Mouse (Mus musculus) cerebral cortex, adult 2 months (tissue): ENCODE results near the gene Clasrp.

Experiments used
- WGBS: fragments of 180-500 bp; shearing (Covaris S2); methylation state at CpG from one replicate; pipeline ENCODE4 v1.1.7; 2018; 5-methylcytosine and 5-hydroxymethylcytosine counted together

Clasrp gene

DNA sequence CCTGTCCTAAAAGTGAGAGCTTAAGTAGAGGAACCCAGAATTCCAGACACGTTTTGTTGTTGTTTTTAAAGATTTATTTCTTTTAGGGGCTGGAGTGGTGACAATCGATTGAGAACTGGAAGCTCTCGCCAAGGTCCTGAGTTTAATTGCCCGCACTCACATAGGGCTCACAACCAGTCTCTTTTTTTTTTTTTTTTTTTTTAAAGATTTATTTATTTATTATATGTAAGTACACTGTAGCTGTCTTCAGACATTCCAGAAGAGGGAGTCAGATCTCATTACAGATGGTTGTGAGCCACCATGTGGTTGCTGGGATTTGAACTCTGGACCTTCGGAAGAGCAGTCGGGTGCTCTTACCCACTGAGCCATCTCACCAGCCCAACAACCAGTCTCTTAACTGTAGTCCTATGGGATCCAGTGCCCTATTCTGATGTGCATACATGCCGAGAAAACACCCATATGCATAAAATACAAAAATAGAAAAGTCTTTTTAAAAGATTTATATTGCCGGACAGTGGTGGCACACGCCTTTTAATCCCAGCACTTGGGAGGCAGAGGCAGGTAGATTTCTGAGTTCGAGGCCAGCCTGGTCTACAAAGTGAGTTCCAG is 424 bp upstream of the Clasrp start:
- WGBS = 48% methylated on average over 10 of the region's 10 CpGs

DNA sequence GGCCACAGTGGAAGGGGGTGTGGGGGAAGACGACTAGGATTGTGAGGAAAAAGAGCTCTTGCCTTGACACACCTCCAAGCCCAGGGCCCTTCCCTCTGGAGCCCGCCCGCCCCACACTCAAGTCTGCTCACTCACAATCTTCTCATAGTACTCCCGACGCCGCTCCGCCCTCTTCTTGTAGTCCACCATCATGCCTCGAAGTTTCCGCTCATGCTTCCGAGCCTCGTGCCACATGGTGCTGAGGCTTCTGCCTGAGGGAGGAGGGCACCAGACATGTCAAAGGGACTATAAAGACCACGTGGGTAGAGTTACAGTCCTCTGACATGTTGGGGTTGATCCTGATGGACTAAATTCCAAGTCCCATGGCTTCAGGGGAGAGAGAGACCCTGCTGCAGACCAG is 1.2 kb downstream of the Clasrp start:
- 75% methylated on average over 12 of the region's 12 CpGs for WGBS

DNA sequence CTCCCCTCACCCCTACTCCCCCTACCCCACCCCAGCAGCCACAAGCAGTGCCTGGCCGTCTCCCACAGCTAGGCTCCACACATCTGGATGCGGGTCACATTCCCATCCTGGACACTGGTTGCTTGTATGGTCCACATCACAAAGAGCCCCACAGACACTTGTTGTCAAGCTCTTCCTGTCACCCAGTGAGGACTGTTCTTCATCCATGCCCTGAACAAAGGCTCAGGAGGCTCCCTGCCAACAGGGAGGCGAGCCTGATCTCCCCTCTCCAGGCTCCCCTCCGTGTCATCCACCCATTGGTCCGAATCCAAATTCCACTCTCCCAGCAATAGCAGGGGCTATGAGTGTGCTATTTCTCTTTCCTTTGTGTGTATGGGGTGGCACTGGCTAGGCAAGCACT is 3.7 kb downstream of the Clasrp start:
- 38% methylated on average over 5 of the region's 5 CpGs for WGBS

DNA sequence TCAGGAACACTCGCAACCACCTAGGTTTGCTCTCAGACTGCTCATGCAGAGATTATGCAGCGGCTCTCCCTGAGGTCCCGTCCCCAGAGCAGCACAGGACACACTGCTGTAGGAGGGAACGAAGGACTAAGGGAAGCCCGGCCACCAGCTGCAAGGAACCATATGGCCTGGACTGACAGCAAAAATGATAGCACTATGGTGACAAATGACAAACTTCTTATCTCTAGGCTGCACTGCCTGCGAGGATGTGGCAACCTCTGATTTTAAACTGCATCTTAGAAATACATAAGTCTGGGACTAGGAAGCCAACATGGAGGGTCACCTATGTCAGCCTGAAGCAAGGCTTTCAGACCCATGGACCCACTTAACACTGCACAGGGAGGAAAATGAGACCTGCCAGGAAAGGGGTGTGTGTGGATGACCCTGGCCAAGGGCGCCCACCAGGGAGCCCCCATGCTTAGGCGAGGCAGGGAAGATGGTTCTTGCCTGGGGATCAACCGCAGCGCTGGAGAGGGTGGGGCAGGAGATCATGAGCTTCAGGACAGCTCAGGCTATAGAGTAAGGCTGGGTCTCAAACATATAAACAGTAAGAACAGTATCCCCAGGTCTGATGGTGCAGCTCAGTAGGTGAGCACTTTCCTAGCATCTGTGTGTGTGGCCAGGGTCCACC is 11.1 kb downstream of the Clasrp start:
- 80% methylated on average over 10 of the region's 10 CpGs for WGBS

DNA sequence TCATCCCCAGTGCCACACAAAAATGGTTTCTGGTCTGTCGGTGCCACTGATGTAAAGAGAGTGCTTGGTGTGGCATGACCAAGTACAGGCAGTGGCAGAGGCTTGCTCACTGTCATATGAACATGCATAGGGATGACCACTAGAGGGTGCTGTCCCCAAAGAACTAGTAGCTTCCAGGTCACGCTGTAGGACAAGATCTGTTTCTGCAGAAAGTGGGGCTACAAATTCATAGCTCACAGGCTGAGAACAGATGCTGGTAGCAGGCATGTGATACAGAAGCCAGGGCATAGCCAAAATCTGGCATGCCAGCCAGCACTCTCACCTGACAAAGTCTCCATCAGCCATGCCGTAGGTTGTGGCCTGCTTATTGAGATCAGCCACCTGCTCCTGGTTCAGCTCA is 14.4 kb downstream of the Clasrp start:
- 29% methylated on average over 3 of the region's 3 CpGs for WGBS

DNA sequence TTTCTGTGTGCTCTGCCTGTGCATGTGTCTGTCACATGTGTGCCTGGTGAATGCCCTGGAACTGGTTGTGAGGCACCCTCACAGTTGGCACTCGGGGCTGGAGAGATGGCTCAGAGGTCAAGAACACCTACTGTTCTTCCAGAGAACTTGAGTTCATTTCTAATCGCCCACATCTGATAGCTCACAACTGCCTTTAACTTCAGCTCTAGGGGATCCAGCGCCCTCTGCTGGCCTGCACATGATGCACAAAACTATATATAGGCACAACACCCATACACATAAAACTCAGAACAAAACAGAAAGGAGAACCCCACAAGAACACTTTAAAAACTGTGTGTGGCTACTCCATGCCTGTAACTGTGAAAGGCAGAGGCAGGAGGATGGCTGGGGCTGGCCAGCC is 15.1 kb downstream of the Clasrp start:
- WGBS = 33% methylated on average over 3 of the region's 3 CpGs

DNA sequence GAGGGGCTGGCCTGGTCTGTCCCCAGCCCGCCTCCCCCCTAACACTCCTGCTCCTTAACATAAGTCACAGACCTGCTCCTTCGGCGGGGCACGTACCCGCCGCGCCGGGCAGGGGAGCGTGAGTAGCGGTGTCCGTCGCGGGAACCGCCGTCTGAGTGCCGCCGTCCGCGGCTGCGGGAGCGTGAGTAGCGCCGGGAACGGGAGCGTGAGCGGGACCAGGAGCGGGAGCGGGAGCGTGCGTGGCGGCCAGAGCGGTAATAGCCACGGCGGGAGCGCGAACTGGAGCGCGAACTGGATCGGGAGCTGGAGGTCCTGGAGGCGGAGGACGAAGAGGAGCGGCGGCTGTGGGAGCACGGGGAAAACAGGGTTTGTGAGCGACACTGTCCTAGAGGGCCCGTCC is 18.0 kb downstream of the Clasrp start:
- 84% methylated on average over 46 of the region's 46 CpGs for WGBS

DNA sequence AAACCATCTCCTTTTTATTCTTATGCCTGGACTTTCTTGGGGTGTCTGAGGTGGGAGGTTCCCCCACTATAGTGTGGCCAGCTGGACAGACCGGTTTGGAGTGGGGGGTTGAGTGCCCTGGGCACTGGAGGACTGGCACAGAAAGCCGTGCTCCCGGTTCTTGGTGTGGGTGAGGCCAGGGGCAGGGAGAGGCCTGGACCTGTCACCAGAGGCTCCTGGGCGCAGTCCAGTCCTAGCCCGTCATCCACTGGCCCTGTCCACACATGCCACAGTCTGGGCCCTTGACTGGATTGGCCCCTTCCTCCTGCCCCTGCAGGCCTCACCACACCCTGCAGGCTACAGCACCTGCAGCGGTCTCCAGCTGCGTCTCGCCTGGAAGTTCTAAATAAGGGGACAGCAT is 23.7 kb downstream of the Clasrp start:
- 75% methylated on average over 8 of the region's 8 CpGs for WGBS

DNA sequence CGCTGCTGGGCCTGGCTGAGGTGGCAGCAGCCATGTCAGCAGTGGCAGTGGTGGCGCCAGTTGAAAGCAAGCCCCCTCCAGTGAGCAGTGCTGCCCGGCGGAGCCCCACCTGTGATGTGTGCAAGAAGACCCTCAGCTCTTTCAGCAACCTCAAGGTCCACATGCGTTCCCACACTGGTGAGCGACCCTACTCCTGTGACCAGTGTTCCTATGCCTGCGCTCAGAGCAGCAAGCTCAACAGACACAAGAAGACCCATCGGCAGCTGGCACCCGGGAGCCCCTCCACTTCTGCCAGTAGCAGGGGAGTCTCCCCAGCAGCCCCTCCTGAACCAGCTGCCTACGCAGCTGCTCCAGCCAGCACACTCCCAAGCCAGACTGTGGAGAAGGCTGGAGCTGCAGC is 24.5 kb downstream of the Clasrp start:
- 87% methylated on average over 10 of the region's 10 CpGs for WGBS

DNA sequence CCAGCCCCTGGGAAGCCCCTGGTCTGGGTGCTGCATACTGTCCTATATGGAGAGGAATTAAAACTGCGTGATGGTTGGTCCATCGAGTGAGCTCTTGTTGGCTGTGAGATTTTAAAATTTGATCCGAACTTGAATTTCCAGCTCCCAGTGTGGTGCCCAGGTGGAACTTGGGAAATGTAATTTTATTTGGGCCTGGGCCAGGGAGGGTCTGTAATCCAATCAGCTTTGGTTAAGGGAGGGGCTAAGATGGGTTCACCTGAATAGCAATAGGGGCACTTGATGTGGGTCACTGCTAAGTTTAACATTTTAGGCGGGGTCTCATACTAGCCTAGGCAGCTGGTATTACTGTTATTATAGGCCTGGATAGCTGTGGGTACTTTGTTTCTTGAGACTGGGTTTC is 25.9 kb downstream of the Clasrp start:
- 69% methylated on average over 4 of the region's 4 CpGs for WGBS

DNA sequence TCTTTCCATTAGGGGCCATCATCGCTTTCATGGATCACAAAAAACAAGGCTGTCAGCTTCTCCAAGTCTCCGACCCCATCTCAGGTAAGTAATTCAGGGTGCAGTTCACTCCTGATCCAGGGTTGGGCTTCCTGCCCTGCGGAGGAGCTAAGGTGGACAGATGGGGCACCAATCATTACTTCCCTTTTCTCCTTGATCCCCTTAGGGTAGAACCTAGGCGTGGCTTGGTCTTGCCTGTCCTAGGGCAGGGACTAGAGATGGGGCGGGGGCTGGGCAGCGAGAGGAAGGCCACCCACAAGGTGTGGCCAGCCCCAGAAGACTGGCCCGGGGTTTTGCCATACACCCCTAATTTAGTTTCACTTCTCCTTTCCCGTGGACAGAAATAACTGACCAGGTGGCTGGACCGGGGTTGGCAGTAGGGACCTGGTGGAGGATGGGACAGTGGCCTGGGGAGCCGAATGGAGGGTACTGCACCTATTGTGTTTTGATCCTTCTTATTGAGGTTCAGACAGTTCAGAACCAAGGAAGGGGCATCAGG is 26.3 kb downstream of the Clasrp start:
- 28% methylated on average over 10 of the region's 10 CpGs for WGBS

DNA sequence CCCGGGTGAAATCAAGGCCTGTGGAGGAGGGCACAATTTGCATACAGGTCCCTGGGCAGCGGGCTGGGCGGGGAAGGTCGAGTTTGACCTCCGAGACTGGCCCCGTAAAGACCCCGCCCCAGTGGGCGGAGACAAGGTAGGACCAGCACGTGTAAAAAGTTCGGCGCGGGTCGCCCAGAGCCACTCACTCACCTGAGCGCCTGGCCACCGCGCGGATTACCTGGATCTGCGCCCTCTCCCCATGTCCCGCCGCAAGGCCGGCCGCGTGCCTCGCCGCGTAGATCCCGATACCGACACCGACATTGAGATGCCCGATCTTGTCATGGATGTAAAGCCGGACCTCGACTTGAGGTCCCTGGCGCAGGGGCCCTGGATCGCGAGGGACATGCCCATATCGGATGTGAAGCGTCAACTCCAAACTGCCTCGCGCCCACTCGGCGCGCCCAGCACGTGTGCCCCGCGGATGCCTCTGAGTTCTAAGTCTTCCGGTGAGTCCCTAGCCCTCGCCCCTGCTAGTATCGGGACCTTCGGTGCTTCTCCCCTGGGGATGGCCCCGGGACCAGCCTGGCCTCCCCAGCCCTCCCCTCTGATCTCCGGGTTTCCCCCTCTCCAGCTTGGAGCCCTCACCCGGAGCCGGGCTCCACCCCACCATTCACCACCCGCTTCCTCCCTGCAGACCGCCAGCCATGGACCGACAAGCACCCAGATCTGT is 27.0 kb downstream of the Clasrp start, which contains the start of the genes Zfp296 and Gemin7:
Gene Zfp296, plus strand, starts transcription at position 147 of the 712 bp plus-strand sequence.
Gene Gemin7, minus strand, starts transcription at position 455 of the 712 bp plus-strand sequence.
- WGBS = 2% methylated on average over 55 of the region's 56 CpGs

DNA sequence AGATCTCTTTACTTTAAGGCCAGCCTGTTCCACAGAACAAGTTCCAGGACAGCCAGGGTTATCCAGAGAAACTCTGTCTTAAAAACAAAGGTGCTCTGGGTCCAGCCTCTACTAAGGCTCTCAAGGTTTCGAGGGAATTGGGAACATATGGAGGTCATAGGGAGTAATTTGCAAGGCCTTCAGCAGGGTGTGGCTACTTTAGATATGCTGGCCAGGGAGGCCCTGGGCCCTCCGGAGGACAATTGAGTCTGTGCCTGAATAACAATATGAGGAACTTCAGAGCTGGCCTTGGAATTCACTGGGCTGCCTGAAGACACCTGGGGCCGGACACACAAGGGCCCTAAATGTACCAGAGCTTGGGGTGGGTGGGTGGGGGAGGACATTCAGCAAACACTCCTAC is 28.7 kb downstream of the Clasrp start:
- 72% methylated on average over 3 of the region's 3 CpGs for WGBS

DNA sequence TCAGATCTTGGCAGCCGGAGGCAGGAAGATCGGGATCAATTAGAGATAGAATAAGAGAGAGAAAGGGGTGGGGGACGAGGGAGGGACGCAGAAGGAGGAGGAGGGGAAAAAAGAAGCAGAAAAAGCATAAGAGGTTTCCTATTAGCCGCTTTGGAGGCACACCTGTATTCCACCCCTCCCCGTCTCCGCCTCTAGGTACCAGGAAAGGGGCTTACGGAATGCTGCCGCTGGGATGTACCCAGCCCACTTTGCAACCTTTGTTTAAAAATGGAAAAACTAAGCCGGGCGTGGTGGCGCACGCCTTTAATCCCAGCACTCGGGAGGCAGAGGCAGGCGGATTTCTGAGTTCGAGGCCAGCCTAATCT is 30.5 kb downstream of the Clasrp start:
- WGBS = 13% methylated on average over 16 of the region's 16 CpGs

DNA sequence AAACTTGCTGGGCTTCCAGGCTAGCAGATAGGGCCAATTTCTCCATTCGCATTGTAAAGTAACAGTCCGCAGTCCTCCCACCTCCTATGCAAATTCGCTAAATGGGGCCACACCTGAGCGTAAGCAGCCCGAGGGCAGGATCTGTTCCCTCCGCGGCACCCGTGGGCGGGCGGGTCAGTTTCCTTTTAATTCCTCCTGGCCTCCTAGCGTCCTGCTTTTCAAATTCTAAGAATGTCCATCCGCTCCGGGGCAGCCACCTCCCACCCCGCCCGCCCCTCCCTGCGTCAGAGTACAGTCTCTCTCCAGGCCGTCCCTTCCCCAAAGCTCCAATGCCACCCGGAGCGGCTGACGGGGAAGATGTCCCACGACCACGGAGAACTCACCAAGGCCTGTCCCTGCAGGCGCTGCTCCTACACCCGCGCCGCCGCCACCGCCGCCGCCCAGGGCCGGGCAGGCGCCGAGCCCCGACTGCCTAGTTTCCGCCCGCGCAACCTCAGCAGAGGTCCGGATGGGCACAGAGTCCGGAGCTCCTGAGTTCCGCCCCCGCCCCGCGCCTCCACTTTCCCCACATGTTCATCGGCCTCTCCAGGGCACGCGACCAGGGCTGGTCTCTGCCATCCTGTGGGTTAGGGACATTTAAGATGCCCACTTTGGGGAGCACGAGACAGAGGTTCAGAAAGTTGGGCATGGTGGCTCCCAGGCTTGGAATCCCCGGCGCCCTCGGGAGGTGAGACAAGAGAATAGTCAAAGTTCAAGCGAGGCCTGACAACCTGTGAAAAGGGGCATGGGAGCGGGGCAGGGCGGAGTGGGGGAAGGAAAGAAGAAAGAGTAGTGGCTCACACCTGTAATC is 31.1 kb downstream of the Clasrp start:
- under 1% methylated on average over 53 of the region's 53 CpGs for WGBS

DNA sequence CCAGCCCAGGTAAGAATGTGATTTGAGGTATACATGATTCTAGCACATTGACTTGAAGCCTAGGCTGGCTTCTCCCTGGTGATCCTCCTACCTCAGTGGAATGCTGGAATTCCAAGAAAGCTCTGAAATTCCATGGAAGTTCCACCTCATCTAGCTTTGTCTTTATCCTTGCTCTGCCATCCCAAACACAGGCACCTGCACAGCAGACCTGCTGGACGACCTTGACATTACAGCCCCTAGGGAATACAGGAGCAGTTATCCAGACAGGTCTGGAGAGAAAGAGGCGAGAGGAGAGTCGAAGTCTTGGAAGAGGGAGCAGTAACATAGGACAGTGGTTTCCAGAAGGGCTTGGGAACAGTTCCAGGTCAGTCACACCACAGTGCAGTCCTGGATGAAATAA is 34.6 kb downstream of the Clasrp start:
- WGBS = 91% methylated on average over 3 of the region's 3 CpGs

DNA sequence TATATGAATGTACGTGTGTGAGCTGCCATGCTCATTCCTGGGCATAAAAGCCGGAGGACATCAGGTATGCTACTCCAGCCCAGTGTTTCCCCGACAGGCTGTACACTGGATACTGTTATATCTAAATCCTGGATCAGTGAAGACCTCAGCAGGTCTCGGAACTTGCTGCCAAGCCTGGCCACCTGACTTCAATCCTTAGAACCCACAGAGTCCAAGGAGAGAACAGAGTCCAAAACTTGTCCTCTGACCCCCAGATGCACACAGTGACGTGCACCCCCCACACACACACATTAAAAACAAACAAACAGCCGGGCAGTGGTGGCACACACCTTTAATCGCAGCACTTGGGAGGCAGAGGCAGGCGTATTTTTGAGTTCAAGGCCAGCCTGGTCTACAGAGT is 36.9 kb downstream of the Clasrp start:
- 90% methylated on average over 8 of the region's 8 CpGs for WGBS

DNA sequence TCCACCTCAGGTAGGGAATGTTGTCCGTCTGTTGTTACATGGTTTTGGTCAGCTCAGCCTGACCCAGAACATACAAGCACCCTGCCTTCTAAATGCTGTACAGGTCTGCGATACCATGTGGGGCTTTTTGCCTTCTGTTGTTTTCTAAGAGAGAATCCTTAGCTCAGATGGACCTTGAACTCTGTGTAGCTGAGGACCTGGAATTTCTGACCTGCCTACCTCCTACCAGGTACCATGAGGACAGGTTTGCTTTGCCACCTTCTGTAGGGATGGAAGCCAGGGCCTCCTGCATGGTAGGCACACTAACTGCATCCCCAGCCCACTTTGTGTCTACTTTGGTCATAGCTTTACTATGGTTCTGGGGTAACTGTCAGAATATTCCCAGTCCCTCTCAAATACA is 38.5 kb downstream of the Clasrp start:
- WGBS = 95% methylated on average over 2 of the region's 2 CpGs

DNA sequence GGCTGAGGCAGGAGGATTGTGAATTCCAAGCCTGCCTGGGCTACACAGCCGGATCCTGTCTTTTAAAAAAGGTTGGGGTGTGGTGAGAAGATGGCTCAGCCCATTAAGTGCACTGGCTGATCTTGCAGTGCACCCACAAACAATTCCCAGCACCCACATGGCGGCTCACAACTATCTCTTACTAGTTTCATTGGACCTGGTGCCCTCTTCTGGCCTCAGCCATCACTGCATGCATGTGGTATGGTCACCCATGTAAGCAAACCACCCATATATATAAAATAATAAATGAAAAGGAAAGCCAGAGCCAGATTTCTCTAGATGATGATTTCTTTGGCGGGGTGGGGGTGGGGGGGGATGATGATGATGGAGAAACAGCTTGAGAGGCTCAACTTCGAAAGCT is 39.8 kb downstream of the Clasrp start:
- 89% methylated on average over 4 of the region's 4 CpGs for WGBS

DNA sequence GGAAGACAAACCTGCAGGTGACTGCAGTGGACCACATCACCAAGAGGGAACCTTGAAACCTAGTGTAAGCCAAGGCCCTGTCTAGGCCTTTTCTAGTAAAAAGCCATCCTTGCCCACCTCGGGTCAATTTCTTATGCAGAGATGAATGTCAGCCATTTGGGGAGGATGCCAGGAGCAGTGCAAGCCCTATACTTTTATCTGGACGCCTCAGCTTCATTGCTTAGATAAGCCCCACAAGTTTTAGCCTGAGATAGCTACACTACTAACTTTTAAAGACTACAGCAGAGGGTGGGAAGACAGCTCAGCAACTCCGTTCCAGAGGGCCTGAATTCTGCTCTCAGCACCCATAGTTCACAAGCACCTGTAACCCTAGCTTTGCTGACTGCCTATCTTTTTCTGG is 40.4 kb downstream of the Clasrp start:
- WGBS = 94% methylated on average over 3 of the region's 3 CpGs

DNA sequence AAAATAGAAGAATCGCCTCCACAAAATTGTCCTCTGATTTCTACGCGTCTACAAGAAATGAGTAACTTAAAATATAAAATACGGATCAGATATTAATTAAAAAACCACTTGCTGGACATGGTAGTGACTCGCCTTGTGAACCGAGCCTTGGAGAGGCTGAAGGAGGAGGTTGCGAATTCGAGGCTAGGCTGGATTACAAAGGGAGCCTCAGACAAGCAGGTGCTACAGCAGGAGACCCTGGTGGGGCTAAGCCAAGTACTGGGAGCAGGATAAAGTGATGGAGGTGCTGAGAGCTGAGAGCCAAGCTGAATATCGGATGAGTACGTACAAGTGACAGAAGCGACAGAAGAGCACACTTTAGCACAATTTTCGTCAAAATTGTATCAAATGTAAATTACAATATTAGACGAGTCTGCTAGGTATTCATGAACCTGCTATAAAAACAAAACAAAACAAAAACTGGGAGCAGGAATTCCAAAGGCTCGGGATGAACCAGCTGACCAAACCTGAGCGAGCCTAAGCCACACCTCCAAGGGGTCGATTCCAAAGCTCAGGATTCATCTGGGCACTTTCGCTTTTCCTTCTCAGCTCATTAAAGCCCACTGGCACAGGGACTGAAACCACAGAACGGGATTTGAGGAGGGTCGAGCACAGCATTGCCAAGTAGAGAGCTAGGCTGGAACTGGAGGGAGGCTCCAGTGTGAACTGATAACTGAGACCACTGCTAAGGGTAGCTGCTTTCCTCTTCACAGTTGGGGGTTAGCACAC is 41.5 kb downstream of the Clasrp start, which contains the start of gene Ppp1r37:
Gene Ppp1r37, minus strand, starts transcription at position 434 of the 768 bp plus-strand sequence.
- 1% methylated on average over 19 of the region's 19 CpGs for WGBS
